Mouse (Mus musculus) intestine, postnatal 0 days (tissue): ENCODE measurements around the gene Prss36. TPM values are rescaled to one million over a fixed set of nuclear protein-coding genes. Genes with fewer than 3 reads are reported as not detected.

Source experiments
- ATAC-seq: fragments of 200-750 bp; cut with Nextera tagmentation; 2 replicates; pipeline ENCODE4 v1.8.0; 2017; ENCODE audit warnings: mild to moderate bottlenecking, moderate TSS enrichment, moderate library complexity
- H3K27ac ChIP-seq: fragments of 300-500 bp; sonication (generic); 2 replicates; pipeline ENCODE4 v1.5.1; 2014; ENCODE audit warnings: mild to moderate bottlenecking, low read depth, low read length, moderate library complexity
- H3K27me3 ChIP-seq: fragments of 300-500 bp; sonication (generic); replicated peaks from 2 replicates; pipeline ENCODE4 v1.6.1; 2014; ENCODE audit warnings: low read length, mixed read lengths; ENCODE audit not compliant: control insufficient read depth, insufficient read depth
- H3K36me3 ChIP-seq: fragments of 300-500 bp; sonication (generic); 2 replicates; pipeline ENCODE4 v1.6.1; 2014; ENCODE audit warnings: mild to moderate bottlenecking, moderate library complexity; ENCODE audit not compliant: control insufficient read depth, insufficient read depth
- H3K4me1 ChIP-seq: fragments of 300-500 bp; sonication (generic); replicated peaks from 2 replicates; pipeline ENCODE4 v1.6.1; 2014; ENCODE audit warnings: antibody characterized with exemption, low read length, mixed read lengths; ENCODE audit not compliant: control insufficient read depth, insufficient read depth
- H3K4me2 ChIP-seq: fragments of 300-500 bp; sonication (generic); replicated peaks from 2 replicates; pipeline ENCODE4 v1.6.1; 2014; ENCODE audit warnings: low read depth, mild to moderate bottlenecking, moderate library complexity
- H3K4me3 ChIP-seq: fragments of 300-500 bp; sonication (generic); 2 replicates; pipeline ENCODE4 v1.5.1; 2014; ENCODE audit warnings: low read depth, low read length
- H3K9ac ChIP-seq: fragments of 300-500 bp; sonication (generic); 2 replicates; pipeline ENCODE4 v1.6.1; 2014; ENCODE audit warnings: mild to moderate bottlenecking, low read depth, low read length
- H3K9me3 ChIP-seq: fragments of 300-500 bp; sonication (generic); 2 replicates; pipeline ENCODE4 v1.6.1; 2016; ENCODE audit warnings: mixed run types; ENCODE audit not compliant: control insufficient read depth
- CTCF ChIP-seq: sonication (generic); IDR thresholded peaks from 2 replicates; pipeline ENCODE4 v1.5.1; 2016; ENCODE audit warnings: low read depth, mild to moderate bottlenecking, control low read depth, antibody characterized with exemption, moderate library complexity
- WGBS: fragments of 180-500 bp; shearing (Covaris S2); extraction: QIAGEN DNeasy Blood & Tissue Kit; methylation state at CpG from one replicate; pipeline ENCODE4 v1.1.7; 2014; 5-methylcytosine and 5-hydroxymethylcytosine counted together
- polyA plus RNA-seq: library from polyadenylated mRNA; unstranded; fragments of >200 nt; fragmentation: Nextera tagmentation; extraction: Ambion mirVana; gene quantifications from 2 replicates; pipeline ENCODE4 v1.2.1, GENCODE M21; 2015

Prss36 gene
- polyA plus RNA-seq, 1 experiment from 2014 or later: 6.3 TPM

GRCm38 (mm10) chr7:127935748-127936159, 10.8 kb downstream of the Prss36 start:
- TF ChIP-seq CTCF: no peak
- Histone ChIP-seq H3K4me3 (peak overlapping the region; percentile 70), H3K9me3 (no peaks in the 10 kb centered on the region), H3K36me3 (no peaks in the 10 kb centered on the region), H3K27ac (peak overlapping the region; percentile 41; the same call in 1 of the 2 replicates), H3K27me3 (no peaks in the 10 kb centered on the region), H3K4me2 (peak overlapping the region; percentile 100), H3K9ac (peak overlapping the region; percentile 68), H3K4me1 (peaks cover 4% of the 10 kb centered on the region; the same call in 1 of the 2 replicates)
- peak; percentile 38 for ATAC-seq
- WGBS: under 1% methylated on average over 38 of the region's 38 CpGs

- WGBS: 6% methylated on average over 31 of the region's 32 CpGs
- peak; percentile 99 for TF ChIP-seq CTCF
- H3K4me3 ChIP-seq: peak overlapping the region; percentile 70
- H3K27me3 ChIP-seq: no peaks in the 10 kb centered on the region
- no peaks in the 10 kb centered on the region for H3K9me3 ChIP-seq
- H3K27ac ChIP-seq: peak overlapping the region; percentile 41; the same call in 1 of the 2 replicates
- peak; percentile 89 for ATAC-seq
- peaks cover 4% of the 10 kb centered on the region; the same call in 1 of the 2 replicates for H3K4me1 ChIP-seq
- H3K9ac ChIP-seq: peak overlapping the region; percentile 68
- peak overlapping the region; percentile 100 for H3K4me2 ChIP-seq
- H3K36me3 ChIP-seq: no peaks in the 10 kb centered on the region
These were observed 11.3 kb downstream of the Prss36 start for GRCm38 (mm10) chr7:127935028-127935722.

GRCm38 (mm10) chr7:127934075-127934474, 12.4 kb downstream of the Prss36 start:
- Histone ChIP-seq H3K4me1 (peaks cover 4% of the 10 kb centered on the region; the same call in 1 of the 2 replicates), H3K9ac (no peak overlapping the region), H3K4me3 (no peak overlapping the region), H3K27ac (no peak overlapping the region), H3K36me3 (no peaks in the 10 kb centered on the region), H3K27me3 (no peaks in the 10 kb centered on the region), H3K4me2 (no peak overlapping the region), H3K9me3 (no peaks in the 10 kb centered on the region)
- 78% methylated on average over 5 of the region's 5 CpGs for WGBS
- ATAC-seq: no peak
- TF ChIP-seq CTCF: no peak

- peaks cover 4% of the 10 kb centered on the region; the same call in 1 of the 2 replicates for H3K4me1 ChIP-seq
- H3K27ac ChIP-seq: no peak overlapping the region
- peak; percentile 41 for TF ChIP-seq CTCF
- no peaks in the 10 kb centered on the region for H3K27me3 ChIP-seq
- no peak for ATAC-seq
- H3K4me2 ChIP-seq: no peak overlapping the region
- H3K36me3 ChIP-seq: no peaks in the 10 kb centered on the region
- no peaks in the 10 kb centered on the region for H3K9me3 ChIP-seq
- no peak overlapping the region for H3K4me3 ChIP-seq
- no peak overlapping the region for H3K9ac ChIP-seq
- 18% methylated on average over 13 of the region's 13 CpGs for WGBS
These were observed 14.1 kb downstream of the Prss36 start for GRCm38 (mm10) chr7:127932273-127933031.

GRCm38 (mm10) chr7:127931351-127932135, 15.0 kb downstream of the Prss36 start:
- no peak overlapping the region for H3K9ac ChIP-seq
- H3K4me1 ChIP-seq: peaks cover 4% of the 10 kb centered on the region; the same call in 1 of the 2 replicates
- H3K4me3 ChIP-seq: no peak overlapping the region

More at GRCm38 (mm10) chr7:127931351-127932135, 15.0 kb downstream of the Prss36 start:
- 0 out of 2 replicates have a peak, but pooled peaks cover under 1% of the 10 kb centered on the region for H3K36me3 ChIP-seq
- WGBS: 21% methylated on average over 13 of the region's 13 CpGs
- no peak for TF ChIP-seq CTCF
- no peaks in the 10 kb centered on the region for H3K9me3 ChIP-seq
- no peak for ATAC-seq
- no peak overlapping the region; the same call in 1 of the 2 replicates for H3K27ac ChIP-seq
- H3K4me2 ChIP-seq: peak overlapping the region; percentile 28
- H3K27me3 ChIP-seq: no peaks in the 10 kb centered on the region
